Mouse (Mus musculus) liver, embryonic 13.5 days (tissue): ENCODE measurements around the gene Sipa1. TPM values are rescaled to one million over a fixed set of nuclear protein-coding genes. Genes with fewer than 3 reads are reported as not detected.

ENCODE experiments used
- ATAC-seq: fragments of 200-750 bp; cut with Nextera tagmentation; 2 replicates; pipeline ENCODE4 v1.8.0; 2017; ENCODE audit warnings: low read depth, mild to moderate bottlenecking, moderate number of reproducible peaks, moderate library complexity
- DNase-seq: peaks from one replicate; pipeline ENCODE4 v3.0.0; 2022
- H3K27ac ChIP-seq: fragments of 300-500 bp; sonication (generic); 2 replicates; pipeline ENCODE4 v1.5.1; 2015; ENCODE audit warnings: moderate library complexity, mild to moderate bottlenecking, inconsistent platforms
- H3K27me3 ChIP-seq: fragments of 300-500 bp; sonication (generic); 2 replicates; pipeline ENCODE4 v1.6.1; 2015; ENCODE audit warnings: mild to moderate bottlenecking, inconsistent platforms
- H3K36me3 ChIP-seq: fragments of 300-500 bp; sonication (generic); 2 replicates; pipeline ENCODE4 v1.6.1; 2015; ENCODE audit warnings: mild to moderate bottlenecking, inconsistent platforms
- H3K4me1 ChIP-seq: fragments of 300-500 bp; sonication (generic); replicated peaks from 2 replicates; pipeline ENCODE4 v1.6.1; 2015; ENCODE audit warnings: inconsistent platforms
- H3K4me2 ChIP-seq: fragments of 300-500 bp; sonication (generic); 2 replicates; pipeline ENCODE4 v1.6.1; 2015; ENCODE audit warnings: inconsistent platforms, mild to moderate bottlenecking, moderate library complexity
- H3K4me3 ChIP-seq: fragments of 300-500 bp; sonication (generic); replicated peaks from 2 replicates; pipeline ENCODE4 v1.5.1; 2015; ENCODE audit warnings: mild to moderate bottlenecking, inconsistent platforms
- H3K9ac ChIP-seq: fragments of 300-500 bp; sonication (generic); 2 replicates; pipeline ENCODE4 v1.6.1; 2015; ENCODE audit warnings: mild to moderate bottlenecking, inconsistent platforms
- H3K9me3 ChIP-seq: fragments of 300-500 bp; sonication (generic); replicated peaks from 2 replicates; pipeline ENCODE4 v1.6.1; 2016; ENCODE audit warnings: inconsistent platforms
- WGBS: fragments of 180-500 bp; shearing (Covaris S2); methylation state at CpG from one replicate; pipeline ENCODE4 v1.1.7; 2015; ENCODE audit not compliant: insufficient replicate concordance; 5-methylcytosine and 5-hydroxymethylcytosine counted together
- polyA plus RNA-seq: library from polyadenylated mRNA; unstranded; fragments of >200 nt; fragmentation: Nextera tagmentation; extraction: Ambion mirVana; gene quantifications from 2 replicates; pipeline ENCODE4 v1.2.1, GENCODE M21; 2015

Gene Sipa1
- polyA plus RNA-seq, 1 experiment from 2014 or later = 23.3 TPM

- Histone ChIP-seq H3K27ac (no peak overlapping the region), H3K27me3 (no peaks in the 10 kb centered on the region), H3K4me2 (peak overlapping the region; percentile 61), H3K4me1 (peaks cover 46% of the 10 kb centered on the region), H3K9me3 (no peaks in the 10 kb centered on the region), H3K4me3 (peak overlapping the region; percentile 33), H3K36me3 (peaks cover 95% of the 10 kb centered on the region), H3K9ac (no peak overlapping the region)
- WGBS = 82% methylated on average over 43 of the region's 43 CpGs
- DNase-seq (no peak), ATAC-seq (no peak)
Observed at GRCm38 (mm10) chr19:5654720-5655298, 8.7 kb downstream of the Sipa1 start.

- 81% methylated on average over 62 of the region's 62 CpGs for WGBS
- Histone ChIP-seq H3K9ac (no peak overlapping the region), H3K36me3 (peaks cover 88% of the 10 kb centered on the region), H3K27ac (no peak overlapping the region), H3K27me3 (no peaks in the 10 kb centered on the region), H3K9me3 (no peaks in the 10 kb centered on the region), H3K4me3 (peak overlapping the region; percentile 33), H3K4me1 (peaks cover 51% of the 10 kb centered on the region), H3K4me2 (peak overlapping the region; percentile 61)
- DNase-seq = no peak
- peak; percentile 41; the same call in 1 of the 2 replicates for ATAC-seq
Observed at GRCm38 (mm10) chr19:5653969-5654719, 9.4 kb downstream of the Sipa1 start.

- Histone ChIP-seq H3K27me3 (no peaks in the 10 kb centered on the region), H3K4me1 (peaks cover 64% of the 10 kb centered on the region), H3K27ac (no peak overlapping the region), H3K4me3 (no peak overlapping the region), H3K36me3 (peaks cover 79% of the 10 kb centered on the region), H3K9me3 (no peaks in the 10 kb centered on the region), H3K4me2 (no peak overlapping the region), H3K9ac (0 out of 2 replicates have a peak overlapping the region, but pooled peaks have one; percentile 26)
- DNase-seq (no peak), ATAC-seq (no peak)
- 88% methylated on average over 6 of the region's 6 CpGs for WGBS
Observed at GRCm38 (mm10) chr19:5652570-5652969, 10.9 kb downstream of the Sipa1 start.

- WGBS = 66% methylated on average over 13 of the region's 13 CpGs
- H3K36me3 ChIP-seq = peaks cover 81% of the 10 kb centered on the region
- ATAC-seq (peak; percentile 48), DNase-seq (no peak)
- H3K9ac ChIP-seq = peak overlapping the region; percentile 26; the same call in 1 of the 2 replicates
- peak overlapping the region; percentile 34; the same call in 1 of the 2 replicates for H3K27ac ChIP-seq
- H3K27me3 ChIP-seq = no peaks in the 10 kb centered on the region
- no peak overlapping the region for H3K4me3 ChIP-seq
- no peak overlapping the region for H3K4me2 ChIP-seq
- no peaks in the 10 kb centered on the region for H3K9me3 ChIP-seq
- H3K4me1 ChIP-seq = peaks cover 61% of the 10 kb centered on the region
Observed at GRCm38 (mm10) chr19:5651502-5652274, 11.8 kb downstream of the Sipa1 start.

GRCm38 (mm10) chr19:5649298-5649741 is 14.2 kb downstream of the Sipa1 start:
- peak overlapping the region; percentile 58 for H3K9ac ChIP-seq
- peak overlapping the region; percentile 72 for H3K27ac ChIP-seq
- peaks cover 81% of the 10 kb centered on the region for H3K36me3 ChIP-seq
- no peaks in the 10 kb centered on the region for H3K9me3 ChIP-seq
- H3K4me3 ChIP-seq = peak overlapping the region; percentile 47
- no peaks in the 10 kb centered on the region for H3K27me3 ChIP-seq
- H3K4me2 ChIP-seq = peak overlapping the region; percentile 69
- WGBS = 43% methylated on average over 6 of the region's 6 CpGs
- peaks cover 51% of the 10 kb centered on the region for H3K4me1 ChIP-seq
- DNase-seq (no peak), ATAC-seq (peak; percentile 6)

GRCm38 (mm10) chr19:5648401-5649297 is 14.9 kb downstream of the Sipa1 start:
- Histone ChIP-seq H3K4me1 (peaks cover 46% of the 10 kb centered on the region), H3K4me3 (peak overlapping the region; percentile 47), H3K27me3 (no peaks in the 10 kb centered on the region), H3K9me3 (no peaks in the 10 kb centered on the region), H3K9ac (peak overlapping the region; percentile 58), H3K27ac (peak overlapping the region; percentile 72), H3K4me2 (peak overlapping the region; percentile 69), H3K36me3 (peaks cover 80% of the 10 kb centered on the region)
- DNase-seq (peak; percentile 63), ATAC-seq (peak; percentile 76)
- WGBS = 9% methylated on average over 26 of the region's 26 CpGs

- no peak for DNase-seq
- H3K4me2 ChIP-seq = no peak overlapping the region
- H3K4me1 ChIP-seq = peaks cover 46% of the 10 kb centered on the region
- no peak overlapping the region for H3K4me3 ChIP-seq
- peak overlapping the region; percentile 72 for H3K27ac ChIP-seq
- WGBS = 86% methylated on average over 6 of the region's 6 CpGs
- H3K27me3 ChIP-seq = no peaks in the 10 kb centered on the region
- H3K36me3 ChIP-seq = peaks cover 78% of the 10 kb centered on the region
- ATAC-seq = no peak
- H3K9me3 ChIP-seq = no peaks in the 10 kb centered on the region
- 0 out of 2 replicates have a peak overlapping the region, but pooled peaks have one; percentile 36 for H3K9ac ChIP-seq
Observed at GRCm38 (mm10) chr19:5647791-5648190, 15.7 kb downstream of the Sipa1 start.

- DNase-seq (no peak), ATAC-seq (no peak)
- H3K4me1 ChIP-seq = peaks cover 36% of the 10 kb centered on the region
- no peak overlapping the region for H3K4me2 ChIP-seq
- H3K4me3 ChIP-seq = no peak overlapping the region
- H3K36me3 ChIP-seq = peaks cover 78% of the 10 kb centered on the region
- H3K9me3 ChIP-seq = no peaks in the 10 kb centered on the region
- WGBS = 81% methylated on average over 8 of the region's 8 CpGs
- no peaks in the 10 kb centered on the region for H3K27me3 ChIP-seq
- H3K9ac ChIP-seq = no peak overlapping the region
- H3K27ac ChIP-seq = no peak overlapping the region
Observed at GRCm38 (mm10) chr19:5646731-5647330, 16.7 kb downstream of the Sipa1 start.

GRCm38 (mm10) chr19:5645280-5645679 is 18.2 kb downstream of the Sipa1 start:
- peaks cover 78% of the 10 kb centered on the region for H3K36me3 ChIP-seq
- H3K27me3 ChIP-seq = no peaks in the 10 kb centered on the region
- peaks cover 36% of the 10 kb centered on the region for H3K4me1 ChIP-seq
- no peak overlapping the region for H3K4me3 ChIP-seq
- H3K9me3 ChIP-seq = no peaks in the 10 kb centered on the region
- WGBS = 90% methylated on average over 9 of the region's 9 CpGs
- ATAC-seq (no peak), DNase-seq (no peak)
- H3K4me2 ChIP-seq = no peak overlapping the region
- no peak overlapping the region for H3K27ac ChIP-seq
- no peak overlapping the region for H3K9ac ChIP-seq

- Histone ChIP-seq H3K9ac (no peak overlapping the region), H3K4me3 (no peak overlapping the region), H3K27me3 (no peaks in the 10 kb centered on the region), H3K9me3 (no peaks in the 10 kb centered on the region), H3K4me2 (no peak overlapping the region), H3K4me1 (peaks cover 40% of the 10 kb centered on the region), H3K27ac (no peak overlapping the region), H3K36me3 (peaks cover 75% of the 10 kb centered on the region)
- 85% methylated on average over 8 of the region's 8 CpGs for WGBS
- no peak for ATAC-seq
- DNase-seq = no peak
Observed at GRCm38 (mm10) chr19:5641641-5642040, 21.9 kb downstream of the Sipa1 start.
